Mouse (Mus musculus): ENCODE results near the gene Olfr620.

DNA sequence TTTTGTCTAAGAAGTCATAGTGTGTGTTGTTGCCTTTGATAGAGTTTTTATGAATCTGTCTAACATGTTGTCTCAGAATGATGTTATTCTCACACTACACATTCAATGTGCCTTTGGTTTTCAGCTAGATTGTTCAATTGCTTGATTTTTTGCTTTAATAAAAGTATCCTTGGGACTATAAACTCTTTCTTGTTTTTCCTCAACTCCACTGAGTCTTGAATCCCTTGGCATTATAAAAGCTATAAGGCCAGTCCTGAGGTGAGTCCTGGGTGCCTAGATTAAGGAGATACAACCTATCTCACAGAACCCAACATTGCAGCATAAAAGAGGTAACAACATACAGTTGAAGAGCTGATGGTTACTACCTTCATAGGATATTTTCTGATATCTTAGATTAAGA, 12.1 kb downstream of the Olfr620 start, which contains the start of gene Olfr619:
- no peak for TF ChIP-seq POLR2A (IDR thresholded peaks at IDR 0.05; ENCODE audit: low read depth, low read length)
- no peak for TF ChIP-seq CTCF (IDR thresholded peaks at IDR 0.05; ENCODE audit: borderline replicate concordance, insufficient read depth, low read length)

Data from embryonic fibroblast, embryonic 13.5 days (primary cell).